Mouse (Mus musculus) embryonic facial prominence, embryonic 14.5 days (tissue): ENCODE results near the gene Rabggta. TPM values are rescaled to one million over a fixed set of nuclear protein-coding genes. Genes with fewer than 3 reads are reported as not detected.
A peak's percentile ranks its signal among the peaks of the same experiment; 100 is the strongest.

ENCODE experiments used
- ATAC-seq: fragments of 200-750 bp; cut with Nextera tagmentation; 2 replicates; pipeline ENCODE4 v1.8.0; 2017; ENCODE audit warnings: low read depth, moderate number of reproducible peaks, moderate TSS enrichment
- DNase-seq: peaks from one replicate; pipeline ENCODE4 v3.0.0-alpha.2; 2015; ENCODE audit warnings: low spot score
- H3K27ac ChIP-seq: fragments of 300-500 bp; sonication (generic); replicated peaks from 2 replicates; pipeline ENCODE4 v1.5.1; 2014; ENCODE audit warnings: low read depth, mild to moderate bottlenecking, low read length, moderate library complexity
- H3K27me3 ChIP-seq: fragments of 300-500 bp; sonication (generic); replicated peaks from 2 replicates; pipeline ENCODE4 v1.6.1; 2014; ENCODE audit warnings: low read length; ENCODE audit not compliant: control insufficient read depth, insufficient read depth
- H3K36me3 ChIP-seq: fragments of 300-500 bp; sonication (generic); 2 replicates; pipeline ENCODE4 v1.6.1; 2014; ENCODE audit warnings: low read length, mixed read lengths; ENCODE audit not compliant: control insufficient read depth, insufficient read depth
- H3K4me1 ChIP-seq: fragments of 300-500 bp; sonication (generic); 2 replicates; pipeline ENCODE4 v1.6.1; 2014; ENCODE audit warnings: antibody characterized with exemption, low read length; ENCODE audit not compliant: control insufficient read depth, insufficient read depth
- H3K4me2 ChIP-seq: fragments of 300-500 bp; sonication (generic); 2 replicates; pipeline ENCODE4 v1.6.1; 2014; ENCODE audit warnings: low read depth, mild to moderate bottlenecking, low read length, moderate library complexity, mixed read lengths
- H3K4me3 ChIP-seq: fragments of 300-500 bp; sonication (generic); 2 replicates; pipeline ENCODE4 v1.5.1; 2014; ENCODE audit warnings: low read depth, mild to moderate bottlenecking, low read length
- H3K9ac ChIP-seq: fragments of 300-500 bp; sonication (generic); 2 replicates; pipeline ENCODE4 v1.6.1; 2014; ENCODE audit warnings: low read depth, mild to moderate bottlenecking, low read length, moderate library complexity, mixed read lengths
- H3K9me3 ChIP-seq: fragments of 300-500 bp; sonication (generic); 2 replicates; pipeline ENCODE4 v1.6.1; 2016; ENCODE audit warnings: low read length; ENCODE audit not compliant: control insufficient read depth
- WGBS: fragments of 180-500 bp; shearing (Covaris S2); extraction: QIAGEN DNeasy Blood & Tissue Kit; methylation state at CpG from one replicate; pipeline ENCODE4 v1.1.7; 2014; 5-methylcytosine and 5-hydroxymethylcytosine counted together
- polyA plus RNA-seq: library from polyadenylated mRNA; unstranded; fragments of >200 nt; fragmentation: Nextera tagmentation; extraction: Ambion mirVana; gene quantifications from 2 replicates; pipeline ENCODE4 v1.2.1, GENCODE M21; 2014

Rabggta gene
- polyA plus RNA-seq, 1 experiment from 2014 or later: 20.7 TPM

DNA sequence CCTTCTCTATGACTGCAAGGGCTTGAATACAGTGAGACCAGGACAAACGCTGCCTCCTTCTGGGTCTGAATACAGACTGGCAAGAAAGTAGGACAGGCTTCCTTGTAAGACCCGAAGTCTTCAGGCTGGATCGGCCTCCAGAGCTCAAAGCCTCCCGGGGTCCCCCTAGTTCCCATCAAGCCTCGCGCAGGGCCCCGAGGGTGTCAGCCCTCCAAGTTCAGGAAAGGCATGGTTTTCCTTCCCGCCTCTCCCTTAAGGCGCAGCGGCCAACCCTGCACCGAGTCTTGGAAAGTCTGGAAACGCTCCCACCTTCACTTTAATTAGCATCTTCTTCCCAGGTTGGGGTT is 50.6 kb downstream of the Rabggta start:
- no peak for DNase-seq

More for the DNA sequence above, 50.6 kb downstream of the Rabggta start:
- H3K36me3 ChIP-seq: peaks cover 34% of the 10 kb centered on the region
- peak overlapping the region; percentile 80 for H3K9ac ChIP-seq
- H3K4me3 ChIP-seq: peak overlapping the region; percentile 64
- peaks cover 14% of the 10 kb centered on the region for H3K4me1 ChIP-seq
- ATAC-seq: peak; percentile 65
- peak overlapping the region; percentile 86 for H3K27ac ChIP-seq
- WGBS: 0% methylated on average over 9 of the region's 12 CpGs
- H3K27me3 ChIP-seq: no peaks in the 10 kb centered on the region
- H3K9me3 ChIP-seq: no peaks in the 10 kb centered on the region
- H3K4me2 ChIP-seq: peak overlapping the region; percentile 95

Other genes with a start within 250 kb of the Rabggta start
- 46.9 and 47.4 TPM in 2 replicates for gene Dhrs4, start 243.5 kb downstream of the Rabggta start, polyA plus RNA-seq
- gene Carmil3, start 231.6 kb downstream of the Rabggta start, polyA plus RNA-seq: 3.4 and 3.9 TPM in 2 replicates
- gene Cpne6, start 211.8 kb downstream of the Rabggta start, polyA plus RNA-seq: 3.7 and 5.2 TPM in 2 replicates
- not detected in 2 replicates for gene Nrl, start 197.3 kb downstream of the Rabggta start, polyA plus RNA-seq
- 28.1 and 32.7 TPM in 2 replicates for gene Pck2, start 182.0 kb downstream of the Rabggta start, polyA plus RNA-seq
- gene Dcaf11, start 162.3 kb downstream of the Rabggta start, polyA plus RNA-seq: 55.1 and 57.7 TPM in 2 replicates
- 1.1 and 1.2 TPM in 2 replicates for gene A730061H03Rik, start 161.9 kb downstream of the Rabggta start, polyA plus RNA-seq
- 36.5 and 46.9 TPM in 2 replicates for gene Fitm1, start 146.6 kb downstream of the Rabggta start, polyA plus RNA-seq
- gene Psme1, start 144.1 kb downstream of the Rabggta start, polyA plus RNA-seq: 119 and 123 TPM in 2 replicates
- gene Emc9, start 137.0 kb downstream of the Rabggta start, polyA plus RNA-seq: 9.9 and 12.6 TPM in 2 replicates
- gene Psme2, start 131.2 kb downstream of the Rabggta start, polyA plus RNA-seq: 249 TPM in 2 replicates
- gene Rnf31, start 130.6 kb downstream of the Rabggta start, polyA plus RNA-seq: 11.7 and 13.7 TPM in 2 replicates
- 10.8 and 12.1 TPM in 2 replicates for gene Irf9, start 118.7 kb downstream of the Rabggta start, polyA plus RNA-seq
- 2.0 and 2.3 TPM in 2 replicates for gene Rec8, start 104.2 kb downstream of the Rabggta start, polyA plus RNA-seq
- 127 and 134 TPM in 2 replicates for gene Ipo4, start 86.3 kb downstream of the Rabggta start, polyA plus RNA-seq
- gene Gm49378, start 84.4 kb downstream of the Rabggta start, polyA plus RNA-seq: 0.79 and 2.8 TPM in 2 replicates
- gene Tm9sf1, start 78.5 kb downstream of the Rabggta start, polyA plus RNA-seq: 106 and 108 TPM in 2 replicates
- gene Tssk4, start 72.1 kb downstream of the Rabggta start, polyA plus RNA-seq: 0.97 and 1.0 TPM in 2 replicates
- gene Mdp1, start 61.8 kb downstream of the Rabggta start, polyA plus RNA-seq: 42.6 and 48.3 TPM in 2 replicates
- 49.6 and 54.8 TPM in 2 replicates for gene Gmpr2, start 50.3 kb downstream of the Rabggta start, polyA plus RNA-seq
- gene Nedd8, start 50.1 kb downstream of the Rabggta start, polyA plus RNA-seq: 524 and 534 TPM in 2 replicates
- gene Tinf2, start 40.4 kb downstream of the Rabggta start, polyA plus RNA-seq: 32.2 and 36.2 TPM in 2 replicates
- gene Tgm1, start 8.3 kb downstream of the Rabggta start, polyA plus RNA-seq: 7.1 and 8.0 TPM in 2 replicates
- gene Dhrs1, start 23.4 kb upstream of the Rabggta start, polyA plus RNA-seq: 76.5 and 83.8 TPM in 2 replicates
- gene Nop9, start 23.4 kb upstream of the Rabggta start, polyA plus RNA-seq: 32.6 and 36.9 TPM in 2 replicates
- 0.33 and 0.59 TPM in 2 replicates for gene Cideb, start 36.2 kb upstream of the Rabggta start, polyA plus RNA-seq
- 0.47 and 0.51 TPM in 2 replicates for gene Ltb4r2, start 39.2 kb upstream of the Rabggta start, polyA plus RNA-seq
- 0.24 and 0.56 TPM in 2 replicates for gene Ltb4r1, start 43.7 kb upstream of the Rabggta start, polyA plus RNA-seq
- 13.4 and 16.2 TPM in 2 replicates for gene Adcy4, start 61.8 kb upstream of the Rabggta start, polyA plus RNA-seq
- gene Ripk3, start 66.6 kb upstream of the Rabggta start, polyA plus RNA-seq: 32.0 and 35.3 TPM in 2 replicates
- gene Nfatc4, start 100.9 kb upstream of the Rabggta start, polyA plus RNA-seq: 56.5 and 74.7 TPM in 2 replicates
- 15.6 and 19.5 TPM in 2 replicates for gene Nynrin, start 131.7 kb upstream of the Rabggta start, polyA plus RNA-seq
- 0.25 and 0.50 TPM in 2 replicates for gene Cbln3, start 162.1 kb upstream of the Rabggta start, polyA plus RNA-seq
- gene Khnyn, start 162.7 kb upstream of the Rabggta start, polyA plus RNA-seq: 9.1 and 9.7 TPM in 2 replicates
- 56.9 and 71.5 TPM in 2 replicates for gene Sdr39u1, start 178.0 kb upstream of the Rabggta start, polyA plus RNA-seq
- gene Cma1, start 222.4 kb upstream of the Rabggta start, polyA plus RNA-seq: 129 and 233 TPM in 2 replicates
- gene Cma2, start 228.7 kb upstream of the Rabggta start, polyA plus RNA-seq: 0.21 TPM in 1 of 2 replicates, not detected in the other